Mouse (Mus musculus): ENCODE results near the gene Hebp1. TPM values are rescaled to one million over a fixed set of nuclear protein-coding genes. Genes with fewer than 3 reads are reported as not detected.

The Hebp1 gene
- polyA plus RNA-seq, 1 experiment from 2014 or later = 10.2 TPM

DNA sequence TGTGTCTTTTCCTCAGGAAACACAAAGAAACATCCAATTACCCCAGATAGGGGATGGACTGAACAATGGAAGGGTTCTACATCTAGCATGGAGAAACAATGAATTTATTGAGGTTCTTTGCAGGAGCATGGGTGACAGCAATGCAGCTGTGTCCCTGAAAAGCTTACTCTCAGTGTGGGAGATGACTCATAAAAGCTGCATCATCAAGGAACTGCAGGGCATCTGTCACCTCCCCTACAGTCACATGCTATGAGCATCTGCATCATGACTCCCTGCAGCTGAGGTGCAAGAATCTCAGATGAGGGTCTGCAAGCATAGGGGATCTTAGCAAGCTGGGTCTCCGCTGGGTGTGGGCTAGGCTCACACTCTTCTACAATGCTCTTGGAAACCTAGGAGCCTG lies 22.8 kb downstream of the Hebp1 start:
- no peak overlapping the region for H3K9ac ChIP-seq
- H3K36me3 ChIP-seq = no peaks in the 10 kb centered on the region
- 81% methylated on average over 1 of the region's 1 CpGs for WGBS
- H3K4me2 ChIP-seq = no peak overlapping the region
- ATAC-seq (replicated peaks; ENCODE audit: insufficient number of reproducible peaks, insufficient read depth, low FRiP score, low read depth) = no peak
- 0 out of 2 replicates have a peak, but pooled peaks cover 2% of the 10 kb centered on the region for H3K27me3 ChIP-seq
- no peaks in the 10 kb centered on the region for H3K4me1 ChIP-seq (replicated peaks)
- H3K27ac ChIP-seq = no peak overlapping the region
- H3K4me3 ChIP-seq = no peak overlapping the region
- H3K9me3 ChIP-seq (replicated peaks) = no peaks in the 10 kb centered on the region

DNA sequence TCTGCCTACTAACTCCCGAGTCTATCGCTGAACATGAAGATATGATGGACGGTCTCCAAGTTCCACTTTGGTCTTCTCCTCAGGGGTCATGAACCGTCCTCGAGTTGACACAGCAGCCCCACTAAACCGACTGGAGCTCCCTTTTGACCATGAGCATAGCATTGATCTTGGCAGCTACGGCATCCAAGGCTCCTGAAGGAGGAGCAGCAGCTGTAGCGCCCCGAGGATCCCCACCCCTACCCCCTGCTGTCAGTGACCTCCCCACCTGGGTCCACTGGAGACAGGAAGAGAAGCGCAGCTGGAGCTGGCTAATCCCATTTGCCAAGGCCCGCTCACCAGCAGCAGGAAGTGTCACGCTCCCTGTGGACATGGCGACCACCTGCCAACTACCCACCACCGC lies 26.1 kb downstream of the Hebp1 start:
- no peaks in the 10 kb centered on the region for H3K27me3 ChIP-seq
- no peak overlapping the region for H3K4me2 ChIP-seq
- H3K4me3 ChIP-seq = no peak overlapping the region
- no peak overlapping the region for H3K27ac ChIP-seq
- H3K9me3 ChIP-seq (replicated peaks) = no peaks in the 10 kb centered on the region
- WGBS = 63% methylated on average over 14 of the region's 14 CpGs
- H3K36me3 ChIP-seq = no peaks in the 10 kb centered on the region
- no peak overlapping the region for H3K9ac ChIP-seq
- ATAC-seq (replicated peaks; ENCODE audit: insufficient number of reproducible peaks, insufficient read depth, low FRiP score, low read depth) = no peak
- peaks cover 15% of the 10 kb centered on the region; the same call in 1 of the 2 replicates for H3K4me1 ChIP-seq (replicated peaks)

- H3K9me3 ChIP-seq (replicated peaks) = no peaks in the 10 kb centered on the region
- H3K4me1 ChIP-seq (replicated peaks) = peaks cover 15% of the 10 kb centered on the region; the same call in 1 of the 2 replicates
- no peak overlapping the region for H3K9ac ChIP-seq
- no peaks in the 10 kb centered on the region for H3K36me3 ChIP-seq
- no peak for ATAC-seq (replicated peaks; ENCODE audit: insufficient number of reproducible peaks, insufficient read depth, low FRiP score, low read depth)
- H3K27me3 ChIP-seq = no peaks in the 10 kb centered on the region
- no peak overlapping the region for H3K27ac ChIP-seq
- 79% methylated on average over 3 of the region's 3 CpGs for WGBS
- no peak overlapping the region for H3K4me2 ChIP-seq
- no peak overlapping the region for H3K4me3 ChIP-seq
Observed at GRCm38 (mm10) chr6:135169246-135169645, 28.6 kb downstream of the Hebp1 start.

- peak overlapping the region; percentile 74 for H3K9ac ChIP-seq
- 75% methylated on average over 6 of the region's 6 CpGs for WGBS
- H3K4me1 ChIP-seq (replicated peaks) = peaks cover 16% of the 10 kb centered on the region; the same call in 1 of the 2 replicates
- H3K4me3 ChIP-seq = peak overlapping the region; percentile 85
- H3K27ac ChIP-seq = peak overlapping the region; percentile 83; the same call in 1 of the 2 replicates
- no peaks in the 10 kb centered on the region for H3K36me3 ChIP-seq
- H3K9me3 ChIP-seq (replicated peaks) = no peaks in the 10 kb centered on the region
- peak overlapping the region; percentile 94 for H3K4me2 ChIP-seq
- no peaks in the 10 kb centered on the region for H3K27me3 ChIP-seq
- no peak for ATAC-seq (replicated peaks; ENCODE audit: insufficient number of reproducible peaks, insufficient read depth, low FRiP score, low read depth)
Observed at GRCm38 (mm10) chr6:135168471-135168870, 29.4 kb downstream of the Hebp1 start.

GRCm38 (mm10) chr6:135167380-135168311 lies 30.2 kb downstream of the Hebp1 start:
- H3K27ac ChIP-seq = peak overlapping the region; percentile 83
- peak overlapping the region; percentile 74 for H3K9ac ChIP-seq
- no peaks in the 10 kb centered on the region for H3K27me3 ChIP-seq
- peaks cover 18% of the 10 kb centered on the region; the same call in 1 of the 2 replicates for H3K4me1 ChIP-seq (replicated peaks)
- peak overlapping the region; percentile 94 for H3K4me2 ChIP-seq
- no peaks in the 10 kb centered on the region for H3K36me3 ChIP-seq
- no peaks in the 10 kb centered on the region for H3K9me3 ChIP-seq (replicated peaks)
- WGBS = 3% methylated on average over 46 of the region's 46 CpGs
- peak; percentile 92 for ATAC-seq (replicated peaks; ENCODE audit: insufficient number of reproducible peaks, insufficient read depth, low FRiP score, low read depth)
- H3K4me3 ChIP-seq = peak overlapping the region; percentile 85

DNA sequence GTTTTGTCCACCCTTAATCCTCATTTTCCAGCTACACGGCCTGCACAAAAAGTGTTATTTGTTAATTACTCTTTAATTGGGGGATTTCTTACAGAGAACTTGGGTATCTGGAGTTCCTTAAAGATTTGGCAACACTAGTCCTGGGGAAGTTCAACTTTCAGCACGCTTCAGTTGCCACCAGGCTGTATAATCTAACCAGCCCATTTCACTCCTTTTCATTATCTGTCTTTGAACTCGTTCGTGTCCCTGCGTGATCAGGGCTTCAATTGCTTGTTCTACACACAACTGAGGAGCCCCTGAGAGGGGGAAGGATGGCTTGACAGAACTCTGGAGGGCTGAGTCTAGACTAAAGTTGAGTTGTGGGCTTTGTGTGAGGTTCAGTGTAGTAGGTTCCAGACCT lies 31.1 kb downstream of the Hebp1 start:
- H3K27ac ChIP-seq = no peak overlapping the region
- no peaks in the 10 kb centered on the region for H3K36me3 ChIP-seq
- 57% methylated on average over 5 of the region's 5 CpGs for WGBS
- H3K9ac ChIP-seq = no peak overlapping the region
- 0 out of 2 replicates have a peak overlapping the region, but pooled peaks have one; percentile 85 for H3K4me3 ChIP-seq
- no peak for ATAC-seq (replicated peaks; ENCODE audit: insufficient number of reproducible peaks, insufficient read depth, low FRiP score, low read depth)
- peaks cover 18% of the 10 kb centered on the region; the same call in 1 of the 2 replicates for H3K4me1 ChIP-seq (replicated peaks)
- no peaks in the 10 kb centered on the region for H3K27me3 ChIP-seq
- H3K9me3 ChIP-seq (replicated peaks) = no peaks in the 10 kb centered on the region
- H3K4me2 ChIP-seq = peak overlapping the region; percentile 94; the same call in 1 of the 2 replicates

DNA sequence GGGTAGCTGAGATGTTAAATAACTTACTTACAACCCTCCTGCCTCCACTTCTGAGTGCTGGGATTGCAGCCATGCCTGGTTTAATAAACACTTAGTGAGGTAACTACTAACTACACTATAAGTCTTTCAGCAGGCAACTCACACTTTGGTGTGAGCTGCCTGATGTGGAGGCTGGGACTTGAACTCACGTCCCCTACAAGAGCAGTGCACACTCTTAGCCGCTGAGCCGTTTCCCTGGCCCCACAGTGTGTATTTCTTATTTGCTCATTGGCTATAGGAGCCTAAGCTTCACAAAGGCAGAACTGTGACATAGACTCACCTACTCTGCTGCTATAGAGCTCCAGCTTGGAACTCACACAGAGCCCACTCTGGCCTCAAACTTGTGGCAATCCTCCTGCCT lies 31.6 kb downstream of the Hebp1 start:
- Histone ChIP-seq H3K4me1 (replicated peaks) (peaks cover 18% of the 10 kb centered on the region; the same call in 1 of the 2 replicates), H3K27ac (no peak overlapping the region), H3K9me3 (replicated peaks) (no peaks in the 10 kb centered on the region), H3K4me3 (no peak overlapping the region), H3K27me3 (no peaks in the 10 kb centered on the region), H3K36me3 (no peaks in the 10 kb centered on the region), H3K9ac (no peak overlapping the region), H3K4me2 (no peak overlapping the region)
- 89% methylated on average over 3 of the region's 3 CpGs for WGBS
- no peak for ATAC-seq (replicated peaks; ENCODE audit: insufficient number of reproducible peaks, insufficient read depth, low FRiP score, low read depth)

GRCm38 (mm10) chr6:135165706-135166105 lies 32.1 kb downstream of the Hebp1 start:
- Histone ChIP-seq H3K4me3 (no peak overlapping the region), H3K4me2 (no peak overlapping the region), H3K27ac (no peak overlapping the region), H3K4me1 (replicated peaks) (peaks cover 18% of the 10 kb centered on the region; the same call in 1 of the 2 replicates), H3K36me3 (no peaks in the 10 kb centered on the region), H3K27me3 (no peaks in the 10 kb centered on the region), H3K9me3 (replicated peaks) (no peaks in the 10 kb centered on the region), H3K9ac (no peak overlapping the region)
- ATAC-seq (replicated peaks; ENCODE audit: insufficient number of reproducible peaks, insufficient read depth, low FRiP score, low read depth) = no peak
- WGBS = 72% methylated on average over 2 of the region's 2 CpGs

GRCm38 (mm10) chr6:135165191-135165590 lies 32.6 kb downstream of the Hebp1 start:
- H3K4me2 ChIP-seq = no peak overlapping the region
- H3K9me3 ChIP-seq (replicated peaks) = no peaks in the 10 kb centered on the region
- no peak overlapping the region for H3K4me3 ChIP-seq
- 82% methylated on average over 3 of the region's 3 CpGs for WGBS
- H3K27me3 ChIP-seq = no peaks in the 10 kb centered on the region
- H3K27ac ChIP-seq = no peak overlapping the region
- ATAC-seq (replicated peaks; ENCODE audit: insufficient number of reproducible peaks, insufficient read depth, low FRiP score, low read depth) = no peak
- H3K36me3 ChIP-seq = no peaks in the 10 kb centered on the region
- H3K9ac ChIP-seq = no peak overlapping the region
- H3K4me1 ChIP-seq (replicated peaks) = peaks cover 18% of the 10 kb centered on the region; the same call in 1 of the 2 replicates

DNA sequence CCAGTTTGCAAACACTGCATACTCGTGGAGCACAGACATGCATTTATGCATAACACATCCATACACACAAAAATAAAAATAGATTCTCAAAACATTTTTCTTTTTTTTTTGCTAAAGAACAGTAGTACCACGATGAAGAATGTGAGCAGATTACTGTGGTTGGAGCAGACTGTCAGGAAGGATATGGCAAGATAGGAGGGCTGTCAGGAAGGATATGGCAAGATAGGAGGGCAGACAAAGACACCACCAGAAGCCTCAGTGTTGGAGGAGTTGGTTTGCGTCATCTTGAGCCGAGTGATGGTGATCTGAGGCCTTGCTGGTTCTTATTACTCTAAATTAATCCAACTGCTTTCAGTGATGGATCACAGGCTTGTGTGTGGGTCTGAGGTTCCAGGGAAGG lies 35.0 kb downstream of the Hebp1 start:
- no peak overlapping the region for H3K4me2 ChIP-seq
- H3K4me3 ChIP-seq = no peak overlapping the region
- H3K27me3 ChIP-seq = no peaks in the 10 kb centered on the region
- H3K27ac ChIP-seq = no peak overlapping the region
- 55% methylated on average over 4 of the region's 4 CpGs for WGBS
- H3K4me1 ChIP-seq (replicated peaks) = peaks cover 12% of the 10 kb centered on the region; the same call in 1 of the 2 replicates
- no peaks in the 10 kb centered on the region for H3K36me3 ChIP-seq
- no peak for ATAC-seq (replicated peaks; ENCODE audit: insufficient number of reproducible peaks, insufficient read depth, low FRiP score, low read depth)
- no peak overlapping the region for H3K9ac ChIP-seq
- no peaks in the 10 kb centered on the region for H3K9me3 ChIP-seq (replicated peaks)

DNA sequence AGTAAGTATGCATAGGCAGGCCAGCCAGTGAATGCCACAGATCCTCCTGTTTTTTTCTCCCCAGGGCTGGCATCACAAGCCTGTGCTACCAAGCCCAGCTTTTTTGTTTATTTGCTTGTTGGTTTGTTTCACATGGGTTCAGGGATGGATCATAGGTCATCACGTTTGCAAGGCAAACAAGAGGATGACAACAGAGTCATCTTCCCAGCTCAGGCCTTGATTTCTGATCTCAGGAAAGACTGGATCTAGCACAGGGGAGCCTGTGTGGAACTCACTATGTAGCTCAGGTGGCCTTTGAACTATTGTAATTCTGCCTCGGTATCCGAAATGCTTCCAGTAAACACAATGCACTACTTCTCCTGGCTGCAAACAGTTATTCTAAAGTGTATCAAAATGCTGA lies 35.5 kb downstream of the Hebp1 start:
- Histone ChIP-seq H3K9ac (no peak overlapping the region), H3K9me3 (replicated peaks) (no peaks in the 10 kb centered on the region), H3K27ac (no peak overlapping the region), H3K27me3 (no peaks in the 10 kb centered on the region), H3K4me2 (no peak overlapping the region), H3K36me3 (no peaks in the 10 kb centered on the region), H3K4me3 (no peak overlapping the region), H3K4me1 (replicated peaks) (peaks cover 12% of the 10 kb centered on the region; the same call in 1 of the 2 replicates)
- 81% methylated on average over 3 of the region's 3 CpGs for WGBS
- ATAC-seq (replicated peaks; ENCODE audit: insufficient number of reproducible peaks, insufficient read depth, low FRiP score, low read depth) = no peak

Measured in heart, embryonic 15.5 days (tissue).